Mouse (Mus musculus): Measurements from ENCODE around the gene Nr3c2. TPM values are rescaled to one million over a fixed set of nuclear protein-coding genes. Genes with fewer than 3 reads are reported as not detected.

The Nr3c2 gene
- total and polyA plus RNA-seq, 3 experiments, result 0.12 to 0.30 TPM; not detected in 1

- in situ Hi-C loops (cut with MboI; ENCODE audit: low pct_ligation_motif_present, low pct_unique_long_range_greater_than_20kb, low sequenced_read_pairs) (no loop called here), dilution Hi-C loops (cut with MboI; ENCODE audit: extremely low pct_ligation_motif_present, extremely low pct_unique_long_range_greater_than_20kb, low sequenced_read_pairs) (no loop called here)
- Histone ChIP-seq H3K27ac (ENCODE audit: insufficient read depth, low read depth) (no peak overlapping the region), H3K4me2 (ENCODE audit: insufficient read depth, low read depth, poor library complexity, severe bottlenecking) (no peak overlapping the region), H3K27me3 (replicated peaks) (no peaks in the 10 kb centered on the region), H3K4me3 (replicated peaks in 1 of 3; ENCODE audit: low read depth in 2 of 3, low read length in 2 of 3, poor library complexity in 1 of 3) (no peak overlapping the region), H3K4me1 (ENCODE audit: control insufficient read depth in 1 of 2, insufficient read depth in 2 of 2) (no peaks in the 10 kb centered on the region), H3K79me2 (replicated peaks; ENCODE audit: control insufficient read depth, extremely low read depth, insufficient read depth, poor library complexity, severe bottlenecking) (no peaks in the 10 kb centered on the region), H3K9ac (ENCODE audit: insufficient read depth, low read depth) (no peak overlapping the region), H3K36me3 (replicated peaks in 1 of 2; ENCODE audit: control insufficient read depth in 1 of 2, insufficient read depth in 1 of 2, low read length in 1 of 2) (no peaks in the 10 kb centered on the region), H3K9me3 (replicated peaks; ENCODE audit: low read length) (no peaks in the 10 kb centered on the region)
- no peak for TF ChIP-seq RCOR1 (conservative IDR thresholded peaks at IDR 0.05; ENCODE audit: low read depth, low read length)
- no peak for TF ChIP-seq KAT2A (IDR thresholded peaks at IDR 0.05; ENCODE audit: insufficient replicate concordance, low read length)
- no peak for TF ChIP-seq HCFC1 (IDR thresholded peaks at IDR 0.05; ENCODE audit: low read depth, low read length)
- no peak for TF ChIP-seq BHLHE40 (IDR thresholded peaks at IDR 0.05; ENCODE audit: low read depth, low read length)
- no peak for TF ChIP-seq USF2 (conservative IDR thresholded peaks at IDR 0.05; ENCODE audit: low read depth, low read length)
- no peak for TF ChIP-seq JUND (conservative IDR thresholded peaks at IDR 0.05; ENCODE audit: low read depth, low read length)
- no peak for TF ChIP-seq E2F4 (IDR thresholded peaks at IDR 0.05; ENCODE audit: insufficient replicate concordance, low read depth, low read length)
- TF ChIP-seq MEF2A (IDR thresholded peaks at IDR 0.05; ENCODE audit: borderline replicate concordance, low read depth, low read length), result no peak
- no peak for TF ChIP-seq RAD21 (IDR thresholded peaks at IDR 0.05; ENCODE audit: low read depth, low read length)
- no peak for TF ChIP-seq CTCF (conservative IDR thresholded peaks at IDR 0.05 in 1 of 2, IDR thresholded peaks at IDR 0.05 in 1 of 2; ENCODE audit: low read depth in 2 of 2, low read length in 2 of 2)
- TF ChIP-seq SIN3A (IDR thresholded peaks at IDR 0.05; ENCODE audit: low read length), result no peak
- no peak for TF ChIP-seq CHD2 (IDR thresholded peaks at IDR 0.05; ENCODE audit: low read length)
- TF ChIP-seq SMC3 (IDR thresholded peaks at IDR 0.05; ENCODE audit: low read depth, low read length), result no peak
- TF ChIP-seq ZKSCAN1 (IDR thresholded peaks at IDR 0.05; ENCODE audit: borderline replicate concordance, low read depth, low read length), result no peak
- DNase-seq (ENCODE audit: extremely low read depth), result no peak
These were observed 226.5 kb downstream of the Nr3c2 start for GRCm38 (mm10) chr8:77125777-77126176.

GRCm38 (mm10) chr8:77128006-77128405 is 228.8 kb downstream of the Nr3c2 start:
- Histone ChIP-seq H3K36me3 (replicated peaks in 1 of 2; ENCODE audit: control insufficient read depth in 1 of 2, insufficient read depth in 1 of 2, low read length in 1 of 2) (no peaks in the 10 kb centered on the region), H3K9me3 (replicated peaks; ENCODE audit: low read length) (no peaks in the 10 kb centered on the region), H3K4me2 (ENCODE audit: insufficient read depth, low read depth, poor library complexity, severe bottlenecking) (no peak overlapping the region), H3K4me1 (ENCODE audit: control insufficient read depth in 1 of 2, insufficient read depth in 2 of 2) (no peaks in the 10 kb centered on the region), H3K4me3 (replicated peaks in 1 of 3; ENCODE audit: low read depth in 2 of 3, low read length in 2 of 3, poor library complexity in 1 of 3) (no peak overlapping the region), H3K9ac (ENCODE audit: insufficient read depth, low read depth) (no peak overlapping the region), H3K27me3 (replicated peaks) (no peaks in the 10 kb centered on the region), H3K27ac (ENCODE audit: insufficient read depth, low read depth) (no peak overlapping the region), H3K79me2 (replicated peaks; ENCODE audit: control insufficient read depth, extremely low read depth, insufficient read depth, poor library complexity, severe bottlenecking) (no peaks in the 10 kb centered on the region)
- dilution Hi-C loops (cut with MboI; ENCODE audit: extremely low pct_ligation_motif_present, extremely low pct_unique_long_range_greater_than_20kb, low sequenced_read_pairs), result no loop called here
- no peak for DNase-seq (ENCODE audit: extremely low read depth)
- in situ Hi-C loops (cut with MboI; ENCODE audit: low pct_ligation_motif_present, low pct_unique_long_range_greater_than_20kb, low sequenced_read_pairs), result no loop called here
- TF ChIP-seq ZC3H11A (IDR thresholded peaks at IDR 0.05; ENCODE audit: low read depth, low read length), result no peak

All from CH12.LX (cell line).